Mouse (Mus musculus): ENCODE data around the gene Tspan17. TPM values are rescaled to one million over a fixed set of nuclear protein-coding genes. Genes with fewer than 3 reads are reported as not detected.

Gene Tspan17
- polyA plus RNA-seq, 1 experiment from 2014 or later: 15.4 TPM

DNA sequence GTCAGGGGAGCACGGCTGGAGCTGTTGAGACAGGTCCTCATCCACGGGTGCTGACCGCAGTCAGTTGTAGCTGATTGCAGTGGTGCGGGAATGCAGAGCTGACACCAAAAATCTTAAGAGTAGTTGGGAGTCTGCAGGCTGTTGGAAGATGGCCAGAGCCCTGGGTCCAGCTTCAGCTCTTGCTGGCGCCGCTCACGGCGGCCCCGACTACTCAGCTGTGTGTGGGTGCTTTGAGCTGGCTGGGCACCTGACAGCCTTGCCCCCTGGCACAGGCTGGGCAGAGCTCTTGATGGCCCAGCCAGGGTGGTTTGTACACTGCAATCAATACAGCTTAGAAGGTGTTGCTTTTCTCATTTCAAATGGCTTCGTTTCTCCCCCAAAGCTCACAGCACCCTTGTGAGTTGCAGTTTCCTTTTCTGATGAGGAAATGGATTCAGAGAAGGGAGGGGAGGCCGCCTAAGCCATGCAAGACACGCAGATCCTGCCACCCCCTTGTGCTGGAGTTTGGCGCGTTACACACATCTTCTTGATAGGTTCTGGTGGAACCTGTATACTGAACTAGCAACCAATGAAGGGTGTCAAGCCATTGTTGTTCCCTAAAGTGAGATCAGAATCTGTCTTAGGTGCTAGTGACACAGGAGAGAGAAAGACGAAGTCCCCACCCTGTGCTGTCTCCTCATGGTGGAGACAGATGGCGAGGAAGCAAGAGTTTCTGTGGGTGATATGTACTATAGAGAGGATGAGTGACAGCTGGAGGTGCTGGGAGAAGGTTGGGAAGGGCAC, 8.9 kb downstream of the Tspan17 start:
- Histone ChIP-seq H3K9ac (ENCODE audit: low read length) (no peak overlapping the region), H3K27ac (replicated peaks) (no peak overlapping the region), H3K36me3 (ENCODE audit: control insufficient read depth, insufficient read depth, low read length) (no peaks in the 10 kb centered on the region), H3K4me2 (replicated peaks; ENCODE audit: low read depth) (no peak overlapping the region), H3K4me3 (ENCODE audit: low read depth, low read length) (no peak overlapping the region), H3K27me3 (ENCODE audit: control insufficient read depth, insufficient read depth, low read length) (no peaks in the 10 kb centered on the region), H3K9me3 (ENCODE audit: control insufficient read depth, low read length) (no peaks in the 10 kb centered on the region), H3K4me1 (replicated peaks; ENCODE audit: control insufficient read depth, insufficient read depth) (no peaks in the 10 kb centered on the region)
- ATAC-seq (ENCODE audit: low FRiP score, low TSS enrichment): no peak
- 76% methylated on average over 16 of the region's 16 CpGs for WGBS
- TF ChIP-seq CTCF (IDR thresholded peaks at IDR 0.05; ENCODE audit: low read depth): no peak
- TF ChIP-seq EP300 (optimal IDR thresholded peaks at IDR 0.05): no peak
- no peak for DNase-seq (ENCODE audit: low spot score)

DNA sequence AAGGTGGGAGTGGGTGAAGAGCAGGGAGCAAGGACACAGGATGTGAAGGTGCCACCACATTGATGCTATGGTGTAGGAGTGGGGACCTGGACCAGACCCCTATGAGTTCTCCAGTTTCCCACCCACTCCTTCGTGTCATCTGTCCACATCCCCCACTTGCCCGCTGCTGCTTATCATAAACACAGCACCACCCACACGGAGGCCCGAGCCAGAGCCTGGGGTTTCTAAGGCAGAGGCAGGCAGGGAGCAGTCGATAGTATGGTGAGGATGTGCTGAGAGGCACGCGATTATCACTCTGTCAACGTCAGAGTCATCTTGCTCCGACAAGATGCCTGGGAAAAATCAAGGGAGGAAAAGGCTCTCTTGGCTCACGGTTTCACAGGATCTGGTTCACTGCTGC, 9.6 kb downstream of the Tspan17 start:
- Histone ChIP-seq H3K9ac (ENCODE audit: low read length) (no peak overlapping the region), H3K27me3 (ENCODE audit: control insufficient read depth, insufficient read depth, low read length) (no peaks in the 10 kb centered on the region), H3K4me2 (replicated peaks; ENCODE audit: low read depth) (no peak overlapping the region), H3K4me1 (replicated peaks; ENCODE audit: control insufficient read depth, insufficient read depth) (no peaks in the 10 kb centered on the region), H3K9me3 (ENCODE audit: control insufficient read depth, low read length) (no peaks in the 10 kb centered on the region), H3K36me3 (ENCODE audit: control insufficient read depth, insufficient read depth, low read length) (no peaks in the 10 kb centered on the region), H3K27ac (replicated peaks) (no peak overlapping the region), H3K4me3 (ENCODE audit: low read depth, low read length) (no peak overlapping the region)
- DNase-seq (ENCODE audit: low spot score): no peak
- WGBS: 70% methylated on average over 10 of the region's 10 CpGs
- ATAC-seq (ENCODE audit: low FRiP score, low TSS enrichment): no peak
- no peak for TF ChIP-seq EP300 (optimal IDR thresholded peaks at IDR 0.05)
- no peak for TF ChIP-seq CTCF (IDR thresholded peaks at IDR 0.05; ENCODE audit: low read depth)

DNA sequence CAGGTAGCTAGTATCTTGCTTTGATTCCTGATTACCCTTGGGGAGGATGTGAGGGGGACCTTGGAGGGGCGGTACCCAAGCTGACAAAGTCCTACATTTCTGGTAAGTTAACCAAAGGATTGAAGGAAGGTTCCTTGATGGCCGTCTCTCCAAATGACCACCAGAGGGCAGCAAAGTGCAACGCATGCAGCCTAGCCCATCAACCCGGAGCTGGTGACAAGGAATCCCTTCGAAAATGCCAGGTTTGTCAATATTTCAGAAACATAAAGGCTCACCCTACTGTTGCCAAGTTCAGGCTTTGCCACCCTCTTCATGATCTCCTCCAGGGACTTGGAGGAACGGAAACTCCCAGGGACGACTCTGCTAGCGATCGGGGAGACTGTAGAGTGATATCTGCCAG, 10.5 kb downstream of the Tspan17 start:
- Histone ChIP-seq H3K4me1 (replicated peaks; ENCODE audit: control insufficient read depth, insufficient read depth) (no peaks in the 10 kb centered on the region), H3K27ac (replicated peaks) (no peak overlapping the region), H3K9me3 (ENCODE audit: control insufficient read depth, low read length) (no peaks in the 10 kb centered on the region), H3K4me3 (ENCODE audit: low read depth, low read length) (no peak overlapping the region), H3K27me3 (ENCODE audit: control insufficient read depth, insufficient read depth, low read length) (no peaks in the 10 kb centered on the region), H3K4me2 (replicated peaks; ENCODE audit: low read depth) (no peak overlapping the region), H3K9ac (ENCODE audit: low read length) (no peak overlapping the region), H3K36me3 (ENCODE audit: control insufficient read depth, insufficient read depth, low read length) (no peaks in the 10 kb centered on the region)
- 12% methylated on average over 9 of the region's 9 CpGs for WGBS
- peak; percentile 74 for DNase-seq (ENCODE audit: low spot score)
- TF ChIP-seq EP300 (optimal IDR thresholded peaks at IDR 0.05) (no peak), CTCF (IDR thresholded peaks at IDR 0.05; ENCODE audit: low read depth) (peak; percentile 95)
- ATAC-seq (ENCODE audit: low FRiP score, low TSS enrichment): no peak; the same call in 1 of the 2 replicates

DNA sequence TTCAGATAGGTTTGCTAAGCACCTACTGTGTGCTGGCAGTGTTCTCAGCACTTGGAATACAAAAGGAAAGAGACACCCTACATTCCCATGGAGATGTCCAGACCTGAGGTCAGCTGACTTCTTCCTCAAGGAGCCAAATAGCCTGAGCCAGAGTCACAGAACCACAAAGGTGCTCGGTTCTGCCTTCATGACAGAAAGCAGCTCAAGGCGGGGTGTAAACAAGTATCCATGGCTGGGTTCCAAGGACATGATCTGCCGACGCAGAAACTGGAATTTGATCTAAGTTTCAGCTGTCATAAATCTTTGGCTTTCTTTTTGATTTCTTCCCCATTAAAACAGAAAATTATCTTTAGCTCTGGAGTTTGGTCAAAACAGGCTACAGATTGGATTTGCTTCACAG, 11.0 kb downstream of the Tspan17 start:
- H3K4me3 ChIP-seq (ENCODE audit: low read depth, low read length): no peak overlapping the region
- H3K9ac ChIP-seq (ENCODE audit: low read length): no peak overlapping the region
- DNase-seq (ENCODE audit: low spot score): no peak

DNA sequence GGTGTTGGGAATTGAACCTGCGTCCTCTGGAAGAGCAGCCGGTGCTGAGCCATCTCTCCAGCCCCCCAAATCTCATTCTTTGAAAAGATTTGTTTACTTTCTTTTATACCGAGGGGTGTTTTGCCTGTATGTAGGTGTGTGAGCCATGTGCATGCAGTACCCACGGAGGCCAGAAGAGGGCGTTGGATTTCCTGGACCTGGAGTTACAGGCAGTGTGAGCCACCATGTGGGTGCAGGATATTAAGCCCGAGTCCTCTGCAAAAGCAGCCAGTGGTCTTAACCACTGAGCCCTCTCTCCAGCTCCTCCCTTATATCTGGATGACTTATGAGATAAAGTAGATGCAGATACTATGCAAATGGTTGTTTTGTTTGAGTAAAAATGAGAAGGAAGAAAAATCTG, 13.8 kb downstream of the Tspan17 start:
- WGBS: 76% methylated on average over 6 of the region's 6 CpGs
- Histone ChIP-seq H3K4me3 (ENCODE audit: low read depth, low read length) (no peak overlapping the region), H3K4me1 (replicated peaks; ENCODE audit: control insufficient read depth, insufficient read depth) (no peaks in the 10 kb centered on the region), H3K4me2 (replicated peaks; ENCODE audit: low read depth) (no peak overlapping the region), H3K9ac (ENCODE audit: low read length) (no peak overlapping the region), H3K36me3 (ENCODE audit: control insufficient read depth, insufficient read depth, low read length) (no peaks in the 10 kb centered on the region), H3K27ac (replicated peaks) (no peak overlapping the region), H3K9me3 (ENCODE audit: control insufficient read depth, low read length) (no peaks in the 10 kb centered on the region), H3K27me3 (ENCODE audit: control insufficient read depth, insufficient read depth, low read length) (no peaks in the 10 kb centered on the region)
- ATAC-seq (ENCODE audit: low FRiP score, low TSS enrichment): no peak
- TF ChIP-seq CTCF (IDR thresholded peaks at IDR 0.05; ENCODE audit: low read depth) (peak; percentile 48), EP300 (optimal IDR thresholded peaks at IDR 0.05) (no peak)
- no peak for DNase-seq (ENCODE audit: low spot score)

More for the DNA sequence above, 11.0 kb downstream of the Tspan17 start:
- TF ChIP-seq CTCF (IDR thresholded peaks at IDR 0.05; ENCODE audit: low read depth) (no peak), EP300 (optimal IDR thresholded peaks at IDR 0.05) (no peak)
- no peak for ATAC-seq (ENCODE audit: low FRiP score, low TSS enrichment)
- H3K36me3 ChIP-seq (ENCODE audit: control insufficient read depth, insufficient read depth, low read length): no peaks in the 10 kb centered on the region
- no peaks in the 10 kb centered on the region for H3K9me3 ChIP-seq (ENCODE audit: control insufficient read depth, low read length)
- WGBS: 31% methylated on average over 4 of the region's 4 CpGs
- no peak overlapping the region for H3K4me2 ChIP-seq (replicated peaks; ENCODE audit: low read depth)
- no peaks in the 10 kb centered on the region for H3K4me1 ChIP-seq (replicated peaks; ENCODE audit: control insufficient read depth, insufficient read depth)
- H3K27ac ChIP-seq (replicated peaks): no peak overlapping the region
- no peaks in the 10 kb centered on the region for H3K27me3 ChIP-seq (ENCODE audit: control insufficient read depth, insufficient read depth, low read length)

DNA sequence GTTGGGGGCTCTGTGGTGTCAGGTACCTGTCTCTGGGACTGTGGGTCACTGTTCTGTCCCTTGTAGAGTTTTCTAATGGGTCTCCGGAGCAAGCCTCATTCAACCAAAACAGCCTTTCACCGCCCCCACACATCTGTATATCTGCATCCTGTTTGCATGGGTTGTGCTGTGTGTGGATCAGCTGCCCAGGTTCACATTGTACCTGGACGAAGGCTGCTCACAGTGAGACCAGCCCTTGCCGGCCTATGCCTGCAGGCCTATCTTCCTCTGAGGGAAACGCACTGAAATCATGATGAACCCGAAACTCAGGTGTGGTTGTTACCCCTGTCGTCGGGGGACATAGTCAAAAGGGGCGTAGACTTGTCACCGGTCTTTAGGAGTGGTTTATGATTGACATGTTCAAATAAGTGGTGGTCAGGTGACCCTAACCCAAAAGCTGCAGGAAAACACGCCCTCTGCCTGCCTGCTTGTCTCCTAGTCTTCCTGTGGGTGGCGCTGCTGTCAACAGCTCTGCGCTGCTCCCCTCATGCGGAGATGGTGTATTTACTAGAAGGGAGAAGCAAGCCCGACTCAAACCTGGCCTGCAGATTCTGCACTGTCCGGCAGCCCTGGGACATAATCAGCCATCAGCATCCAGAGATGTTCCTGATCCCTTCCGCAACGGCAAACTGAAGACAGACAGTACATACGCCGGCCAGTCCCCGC, 16.1 kb downstream of the Tspan17 start:
- no peak overlapping the region for H3K27ac ChIP-seq (replicated peaks)
- no peak overlapping the region for H3K4me2 ChIP-seq (replicated peaks; ENCODE audit: low read depth)
- H3K4me3 ChIP-seq (ENCODE audit: low read depth, low read length): no peak overlapping the region
- no peaks in the 10 kb centered on the region for H3K4me1 ChIP-seq (replicated peaks; ENCODE audit: control insufficient read depth, insufficient read depth)
- H3K9me3 ChIP-seq (ENCODE audit: control insufficient read depth, low read length): no peaks in the 10 kb centered on the region
- TF ChIP-seq EP300 (optimal IDR thresholded peaks at IDR 0.05) (no peak), CTCF (IDR thresholded peaks at IDR 0.05; ENCODE audit: low read depth) (peak; percentile 64)
- DNase-seq (ENCODE audit: low spot score) (no peak), ATAC-seq (ENCODE audit: low FRiP score, low TSS enrichment) (peak; percentile 18; the same call in 1 of the 2 replicates)
- no peaks in the 10 kb centered on the region for H3K36me3 ChIP-seq (ENCODE audit: control insufficient read depth, insufficient read depth, low read length)
- no peaks in the 10 kb centered on the region for H3K27me3 ChIP-seq (ENCODE audit: control insufficient read depth, insufficient read depth, low read length)
- no peak overlapping the region for H3K9ac ChIP-seq (ENCODE audit: low read length)
- WGBS: 36% methylated on average over 21 of the region's 21 CpGs
